Mouse (Mus musculus): ENCODE results near the gene Traip. TPM values are rescaled to one million over a fixed set of nuclear protein-coding genes. Genes with fewer than 3 reads are reported as not detected.

Gene Traip
- 12.4 and 17.0 TPM in 2 replicates for polyA plus RNA-seq (2015; fragmentation: Nextera tagmentation; extraction: Ambion mirVana)

- Histone ChIP-seq H3K27me3 (replicated peaks; ENCODE audit: control insufficient read depth, insufficient read depth, low read length) (no peaks in the 10 kb centered on the region), H3K9me3 (ENCODE audit: control insufficient read depth, low read length) (no peaks in the 10 kb centered on the region), H3K4me1 (ENCODE audit: control insufficient read depth, insufficient read depth, low read length) (peaks cover 6% of the 10 kb centered on the region), H3K36me3 (ENCODE audit: control insufficient read depth, insufficient read depth, low read length) (no peaks in the 10 kb centered on the region), H3K4me3 (ENCODE audit: low read length) (peak within 1 kb of the TSS; percentile 65), H3K27ac (ENCODE audit: low read length) (peak within 1 kb of the TSS; percentile 62; the same call in 1 of the 2 replicates), H3K9ac (ENCODE audit: low read depth, low read length) (peak within 1 kb of the TSS; percentile 73), H3K4me2 (ENCODE audit: low read depth, low read length) (peak within 1 kb of the TSS; percentile 62)
- ATAC-seq: no peak
- 90% methylated on average over 10 of the region's 10 CpGs for WGBS
These were observed at the start of gene Traip for GRCm38 (mm10) chr9:107949922-107950235. Gene Traip, plus strand, starts transcription at chr9:107950136.

- H3K4me2 ChIP-seq (ENCODE audit: low read depth, low read length): peak overlapping the region; percentile 37
- H3K36me3 ChIP-seq (ENCODE audit: control insufficient read depth, insufficient read depth, low read length): peaks cover 2% of the 10 kb centered on the region; the same call in 1 of the 2 replicates
- peak overlapping the region; percentile 31 for H3K4me3 ChIP-seq (ENCODE audit: low read length)
- no peaks in the 10 kb centered on the region for H3K27me3 ChIP-seq (replicated peaks; ENCODE audit: control insufficient read depth, insufficient read depth, low read length)
- H3K4me1 ChIP-seq (ENCODE audit: control insufficient read depth, insufficient read depth, low read length): peaks cover 7% of the 10 kb centered on the region
- H3K9me3 ChIP-seq (ENCODE audit: control insufficient read depth, low read length): no peaks in the 10 kb centered on the region
- ATAC-seq: peak; percentile 59
- 14% methylated on average over 44 of the region's 44 CpGs for WGBS
- H3K9ac ChIP-seq (ENCODE audit: low read depth, low read length): peak overlapping the region; percentile 47
- no peak overlapping the region for H3K27ac ChIP-seq (ENCODE audit: low read length)
These were observed 48.9 kb upstream of the Traip start for GRCm38 (mm10) chr9:107900840-107901626.

- 18% methylated on average over 17 of the region's 17 CpGs for WGBS
- H3K9ac ChIP-seq (ENCODE audit: low read depth, low read length): no peak overlapping the region
These were observed 48.4 kb upstream of the Traip start for GRCm38 (mm10) chr9:107901627-107901914.

GRCm38 (mm10) chr9:107904726-107905125 is 45.2 kb upstream of the Traip start:
- Histone ChIP-seq H3K27ac (ENCODE audit: low read length) (no peak overlapping the region), H3K4me1 (ENCODE audit: control insufficient read depth, insufficient read depth, low read length) (peaks cover 21% of the 10 kb centered on the region), H3K4me2 (ENCODE audit: low read depth, low read length) (no peak overlapping the region), H3K36me3 (ENCODE audit: control insufficient read depth, insufficient read depth, low read length) (peaks cover 2% of the 10 kb centered on the region; the same call in 1 of the 2 replicates), H3K9ac (ENCODE audit: low read depth, low read length) (no peak overlapping the region), H3K9me3 (ENCODE audit: control insufficient read depth, low read length) (no peaks in the 10 kb centered on the region), H3K27me3 (replicated peaks; ENCODE audit: control insufficient read depth, insufficient read depth, low read length) (no peaks in the 10 kb centered on the region), H3K4me3 (ENCODE audit: low read length) (no peak overlapping the region)
- no peak for ATAC-seq
- WGBS: 6% methylated on average over 4 of the region's 4 CpGs

More at GRCm38 (mm10) chr9:107901627-107901914, 48.4 kb upstream of the Traip start:
- Histone ChIP-seq H3K27ac (ENCODE audit: low read length) (no peak overlapping the region), H3K4me3 (ENCODE audit: low read length) (no peak overlapping the region), H3K27me3 (replicated peaks; ENCODE audit: control insufficient read depth, insufficient read depth, low read length) (no peaks in the 10 kb centered on the region), H3K36me3 (ENCODE audit: control insufficient read depth, insufficient read depth, low read length) (peaks cover 2% of the 10 kb centered on the region; the same call in 1 of the 2 replicates), H3K9me3 (ENCODE audit: control insufficient read depth, low read length) (no peaks in the 10 kb centered on the region), H3K4me1 (ENCODE audit: control insufficient read depth, insufficient read depth, low read length) (peaks cover 12% of the 10 kb centered on the region), H3K4me2 (ENCODE audit: low read depth, low read length) (peak overlapping the region; percentile 37)
- ATAC-seq: no peak; the same call in 1 of the 2 replicates

- Histone ChIP-seq H3K4me1 (ENCODE audit: control insufficient read depth, insufficient read depth, low read length) (peaks cover 28% of the 10 kb centered on the region), H3K9me3 (ENCODE audit: control insufficient read depth, low read length) (no peaks in the 10 kb centered on the region), H3K27me3 (replicated peaks; ENCODE audit: control insufficient read depth, insufficient read depth, low read length) (no peaks in the 10 kb centered on the region), H3K4me3 (ENCODE audit: low read length) (peak within 1 kb of the TSS; percentile 57), H3K36me3 (ENCODE audit: control insufficient read depth, insufficient read depth, low read length) (peaks cover 3% of the 10 kb centered on the region; the same call in 1 of the 2 replicates), H3K4me2 (ENCODE audit: low read depth, low read length) (peak within 1 kb of the TSS; percentile 60), H3K27ac (ENCODE audit: low read length) (peak within 1 kb of the TSS; percentile 92), H3K9ac (ENCODE audit: low read depth, low read length) (peak within 1 kb of the TSS; percentile 75)
- WGBS: 16% methylated on average over 19 of the region's 19 CpGs
- peak; percentile 84 for ATAC-seq
These were observed 43.5 kb upstream of the Traip start, which contains the start of gene Mst1r for GRCm38 (mm10) chr9:107906252-107906966. Gene Mst1r, plus strand, starts transcription at chr9:107906873.

- peak overlapping the region; percentile 92 for H3K27ac ChIP-seq (ENCODE audit: low read length)
- H3K9ac ChIP-seq (ENCODE audit: low read depth, low read length): peak overlapping the region; percentile 75
- peak overlapping the region; percentile 60 for H3K4me2 ChIP-seq (ENCODE audit: low read depth, low read length)
- WGBS: 38% methylated on average over 31 of the region's 31 CpGs
- peaks cover 28% of the 10 kb centered on the region for H3K4me1 ChIP-seq (ENCODE audit: control insufficient read depth, insufficient read depth, low read length)
- peak overlapping the region; percentile 57 for H3K4me3 ChIP-seq (ENCODE audit: low read length)
- H3K9me3 ChIP-seq (ENCODE audit: control insufficient read depth, low read length): no peaks in the 10 kb centered on the region
- ATAC-seq: no peak; the same call in 1 of the 2 replicates
- no peaks in the 10 kb centered on the region for H3K27me3 ChIP-seq (replicated peaks; ENCODE audit: control insufficient read depth, insufficient read depth, low read length)
- H3K36me3 ChIP-seq (ENCODE audit: control insufficient read depth, insufficient read depth, low read length): peaks cover 7% of the 10 kb centered on the region; the same call in 1 of the 2 replicates
These were observed 42.8 kb upstream of the Traip start for GRCm38 (mm10) chr9:107906967-107907800.

- ATAC-seq: no peak
- peak overlapping the region; percentile 60 for H3K4me2 ChIP-seq (ENCODE audit: low read depth, low read length)
- H3K27ac ChIP-seq (ENCODE audit: low read length): peak overlapping the region; percentile 92
- WGBS: 63% methylated on average over 14 of the region's 14 CpGs
- peaks cover 28% of the 10 kb centered on the region for H3K4me1 ChIP-seq (ENCODE audit: control insufficient read depth, insufficient read depth, low read length)
- H3K36me3 ChIP-seq (ENCODE audit: control insufficient read depth, insufficient read depth, low read length): peaks cover 9% of the 10 kb centered on the region; the same call in 1 of the 2 replicates
- H3K9me3 ChIP-seq (ENCODE audit: control insufficient read depth, low read length): no peaks in the 10 kb centered on the region
- H3K27me3 ChIP-seq (replicated peaks; ENCODE audit: control insufficient read depth, insufficient read depth, low read length): no peaks in the 10 kb centered on the region
- peak overlapping the region; percentile 75 for H3K9ac ChIP-seq (ENCODE audit: low read depth, low read length)
- H3K4me3 ChIP-seq (ENCODE audit: low read length): peak overlapping the region; percentile 57
These were observed 42.2 kb upstream of the Traip start for GRCm38 (mm10) chr9:107907801-107908120.

- H3K36me3 ChIP-seq (ENCODE audit: control insufficient read depth, insufficient read depth, low read length): 0 out of 2 replicates have a peak, but pooled peaks cover 12% of the 10 kb centered on the region
- peak; percentile 68 for ATAC-seq
- H3K4me3 ChIP-seq (ENCODE audit: low read length): peak overlapping the region; percentile 57
- H3K9me3 ChIP-seq (ENCODE audit: control insufficient read depth, low read length): no peaks in the 10 kb centered on the region
- peak overlapping the region; percentile 75 for H3K9ac ChIP-seq (ENCODE audit: low read depth, low read length)
- no peaks in the 10 kb centered on the region for H3K27me3 ChIP-seq (replicated peaks; ENCODE audit: control insufficient read depth, insufficient read depth, low read length)
- peaks cover 28% of the 10 kb centered on the region for H3K4me1 ChIP-seq (ENCODE audit: control insufficient read depth, insufficient read depth, low read length)
- WGBS: 24% methylated on average over 18 of the region's 18 CpGs
- H3K27ac ChIP-seq (ENCODE audit: low read length): peak overlapping the region; percentile 92
- peak overlapping the region; percentile 60 for H3K4me2 ChIP-seq (ENCODE audit: low read depth, low read length)
These were observed 41.4 kb upstream of the Traip start for GRCm38 (mm10) chr9:107908410-107909158.

Measured in intestine, embryonic 16.5 days (tissue).